Mouse (Mus musculus): ENCODE results near the gene Six3.

Gene Six3

GRCm38 (mm10) chr17:85624051-85624420 is 10.6 kb downstream of the Six3 start:
- no peak for DNase-seq (ENCODE audit: extremely low spot score, low read depth, low spot score)

GRCm38 (mm10) chr17:85624981-85625940 is 11.9 kb downstream of the Six3 start:
- DNase-seq (ENCODE audit: extremely low spot score, low read depth, low spot score): no peak

GRCm38 (mm10) chr17:85626091-85626860 is 12.9 kb downstream of the Six3 start:
- no peak for DNase-seq (ENCODE audit: extremely low spot score, low read depth, low spot score)

GRCm38 (mm10) chr17:85627751-85628150 is 14.3 kb downstream of the Six3 start:
- DNase-seq (ENCODE audit: extremely low spot score, low read depth, low spot score): no peak

GRCm38 (mm10) chr17:85628811-85629210 is 15.4 kb downstream of the Six3 start:
- DNase-seq (ENCODE audit: extremely low spot score, low read depth, low spot score): no peak

- DNase-seq (ENCODE audit: extremely low spot score, low read depth, low spot score): no peak
Observed at GRCm38 (mm10) chr17:85629396-85629795, 16.0 kb downstream of the Six3 start.

- no peak for DNase-seq (ENCODE audit: extremely low spot score, low read depth, low spot score)
Observed at GRCm38 (mm10) chr17:85630296-85631050, 17.1 kb downstream of the Six3 start.

- no peak for DNase-seq (ENCODE audit: extremely low spot score, low read depth, low spot score)
Observed at GRCm38 (mm10) chr17:85631106-85631505, 17.7 kb downstream of the Six3 start.

GRCm38 (mm10) chr17:85633619-85634018 is 20.2 kb downstream of the Six3 start:
- no peak for DNase-seq (ENCODE audit: extremely low spot score, low read depth, low spot score)

- no peak for DNase-seq (ENCODE audit: extremely low spot score, low read depth, low spot score)
Observed at GRCm38 (mm10) chr17:85637876-85638275, 24.5 kb downstream of the Six3 start.

- DNase-seq (ENCODE audit: extremely low spot score, low read depth, low spot score): no peak
Observed at GRCm38 (mm10) chr17:85645312-85645711, 31.9 kb downstream of the Six3 start.

- DNase-seq (ENCODE audit: extremely low spot score, low read depth, low spot score): no peak
Observed at GRCm38 (mm10) chr17:85645718-85646665, 32.6 kb downstream of the Six3 start.

GRCm38 (mm10) chr17:85660016-85660415 is 46.6 kb downstream of the Six3 start:
- no peak for DNase-seq (ENCODE audit: extremely low spot score, low read depth, low spot score)

- DNase-seq (ENCODE audit: extremely low spot score, low read depth, low spot score): no peak
Observed at GRCm38 (mm10) chr17:85661521-85661920, 48.1 kb downstream of the Six3 start.

GRCm38 (mm10) chr17:85664202-85664601 is 50.8 kb downstream of the Six3 start:
- DNase-seq (ENCODE audit: extremely low spot score, low read depth, low spot score): no peak

GRCm38 (mm10) chr17:85664618-85665320 is 51.4 kb downstream of the Six3 start:
- DNase-seq (ENCODE audit: extremely low spot score, low read depth, low spot score): no peak
